Mouse (Mus musculus): ENCODE measurements around the gene Gata1.

- TF ChIP-seq CTCF (IDR thresholded peaks at IDR 0.05; ENCODE audit: low read depth, low read length): no peak
- no peak for TF ChIP-seq TAL1 (conservative IDR thresholded peaks at IDR 0.05; ENCODE audit: low read depth, low read length)
- no peak for TF ChIP-seq GATA1 (IDR thresholded peaks at IDR 0.05; ENCODE audit: borderline replicate concordance, low read length)
- TF ChIP-seq GATA2 (IDR thresholded peaks at IDR 0.05; ENCODE audit: borderline replicate concordance, low read depth, low read length): no peak
- TF ChIP-seq POLR2AphosphoS5 (IDR thresholded peaks at IDR 0.05; ENCODE audit: insufficient replicate concordance, low read depth, low read length): no peak
Measured at GRCm38 (mm10) chrX:7926266-7926665, 51.6 kb downstream of the Gata1 start.

Data from G1E (cell line).